Mouse (Mus musculus) ES-E14 (cell line): ENCODE measurements at regions not wholly inside any gene's neighbourhood (a gene's known extent, or its start where the extent isn't known, plus 50 kb on each side); places are given as distances from the start of the nearest gene placed in this dataset.
"Not testable (repeated sequence)": the region's sequence is repeated elsewhere in the genome, so short reads cannot be mapped to it uniquely, and the experiment has no call there.

Experiments
- DNase-seq: peaks from one replicate; pipeline ENCODE4 v3.0.0-alpha.2; 2013; ENCODE audit warnings: low read depth, low spot score
- H3K27ac ChIP-seq: 2 replicates; pipeline ENCODE4 v1.5.1; 2012; ENCODE audit warnings: low read depth, mild to moderate bottlenecking, low read length, moderate library complexity, mixed read lengths; ENCODE audit not compliant: poor library complexity, insufficient read depth, severe bottlenecking
- H3K36me3 ChIP-seq: 2 replicates; pipeline ENCODE4 v1.6.1; 2012; ENCODE audit warnings: mild to moderate bottlenecking, low read length, moderate library complexity, mixed read lengths; ENCODE audit not compliant: control insufficient read depth, poor library complexity, insufficient read depth, severe bottlenecking
- H3K4me1 ChIP-seq, 2 experiments: fragments of 150-350 bp in 1 of 2; sonication (generic) in 1 of 2; 2 replicates each; pipeline ENCODE4 v1.6.1; 2012; ENCODE audit warnings: low read length in 2 of 2, mild to moderate bottlenecking in 1 of 2, mixed read lengths in 1 of 2; ENCODE audit not compliant: control insufficient read depth in 2 of 2, insufficient read depth in 2 of 2, poor library complexity in 1 of 2
- H3K4me3 ChIP-seq, 2 experiments: fragments of 150-350 bp in 1 of 2; sonication (generic) in 1 of 2; 2 replicates each; pipeline ENCODE4 v1.5.1; 2012; ENCODE audit warnings: low read length in 2 of 2, low read depth in 1 of 2, mild to moderate bottlenecking in 1 of 2, mixed read lengths in 1 of 2; ENCODE audit not compliant: insufficient read depth in 1 of 2, poor library complexity in 1 of 2, severe bottlenecking in 1 of 2
- H3K9ac ChIP-seq: 2 replicates; pipeline ENCODE4 v1.6.1; 2012; ENCODE audit warnings: low read depth, mild to moderate bottlenecking, low read length, mixed read lengths; ENCODE audit not compliant: poor library complexity, insufficient read depth, severe bottlenecking
- H3K9me3 ChIP-seq: fragments of 150-350 bp; sonication (generic); 2 replicates; pipeline ENCODE4 v1.6.1; 2012; ENCODE audit warnings: low read depth, mild to moderate bottlenecking, low read length; ENCODE audit not compliant: control insufficient read depth, insufficient read depth
- CHD2 ChIP-seq: IDR thresholded peaks from 2 replicates; pipeline ENCODE4 v1.6.1; 2014; ENCODE audit warnings: mild to moderate bottlenecking, low read depth, low read length, inconsistent platforms
- HCFC1 ChIP-seq: IDR thresholded peaks from 2 replicates; pipeline ENCODE4 v1.6.1; 2012; ENCODE audit warnings: low read length, inconsistent platforms, borderline replicate concordance; ENCODE audit not compliant: insufficient read depth
- MAFK ChIP-seq: IDR thresholded peaks from 2 replicates; pipeline ENCODE4 v1.6.1; 2014; ENCODE audit warnings: mild to moderate bottlenecking, low read depth, low read length, inconsistent platforms; ENCODE audit not compliant: insufficient read depth
- ZC3H11A ChIP-seq: IDR thresholded peaks from 2 replicates; pipeline ENCODE4 v1.6.1; 2012; ENCODE audit warnings: low read depth, mild to moderate bottlenecking, inconsistent platforms, low read length, borderline replicate concordance
- ZNF384 ChIP-seq: IDR thresholded peaks from 2 replicates; pipeline ENCODE4 v1.6.1; 2012; ENCODE audit warnings: low read depth, low read length, inconsistent platforms
- in situ Hi-C, 2 experiments: fragments of 600-800 bp; cut with MboI; formaldehyde crosslinking; loops; one replicate each; pipeline ENCODE4 v1.15.1; 2025; ENCODE audit warnings: low sequenced_read_pairs in 2 of 2, inconsistent platforms in 1 of 2; ENCODE audit not compliant: unreplicated experiment in 2 of 2

DNA sequence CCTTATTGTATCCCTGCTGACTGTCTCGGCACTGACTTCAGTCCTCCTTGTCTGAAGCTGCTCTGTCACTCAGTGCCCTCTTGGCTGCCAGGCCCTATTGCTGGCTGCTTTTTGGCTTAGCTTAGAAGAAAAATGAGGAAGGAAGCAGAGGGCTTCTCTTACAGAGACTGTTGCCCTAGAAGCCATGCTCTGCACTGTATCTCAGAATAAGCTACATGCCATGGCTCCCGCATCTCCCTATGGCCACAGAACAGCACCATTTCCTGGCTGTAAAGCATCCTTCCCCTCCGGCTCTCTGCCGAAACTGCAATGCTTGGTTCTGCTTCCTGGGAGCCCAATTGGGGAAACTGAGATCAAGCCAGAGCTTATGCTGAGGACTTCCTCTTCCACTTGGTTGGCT lies 295.0 kb downstream of the 4933412E24Rik start:
- in situ Hi-C loops: no loop called here
- no peak overlapping the region for H3K4me3 ChIP-seq
- no peaks in the 10 kb centered on the region for H3K4me1 ChIP-seq
- no peaks in the 10 kb centered on the region for H3K9me3 ChIP-seq
- no peaks in the 10 kb centered on the region for H3K36me3 ChIP-seq
- no peak for DNase-seq
- TF ChIP-seq HCFC1 (no peak), CHD2 (no peak), ZC3H11A (no peak), ZNF384 (no peak), MAFK (no peak)
- no peak overlapping the region for H3K9ac ChIP-seq
- H3K27ac ChIP-seq: no peak overlapping the region

DNA sequence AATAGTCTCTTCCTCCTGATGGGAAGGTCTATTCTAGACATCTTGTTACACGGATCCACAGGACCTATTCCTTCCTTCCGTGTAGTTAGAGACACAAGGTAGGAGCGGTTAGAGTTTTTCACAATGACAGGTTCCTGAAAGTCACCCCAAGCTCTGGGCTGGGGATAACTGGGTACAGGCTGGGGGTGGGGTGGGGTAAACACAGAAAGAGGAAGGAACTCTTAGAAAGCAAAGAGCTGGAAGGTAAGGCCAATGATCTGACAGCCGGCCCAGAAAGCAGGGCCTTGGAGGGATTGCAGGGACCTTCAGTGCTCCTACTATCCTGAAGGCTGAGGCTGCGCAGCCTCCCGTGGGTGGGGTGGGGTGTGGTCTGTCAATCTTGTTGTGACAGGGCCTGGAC lies 295.4 kb downstream of the 4933412E24Rik start:
- no peaks in the 10 kb centered on the region for H3K4me1 ChIP-seq
- in situ Hi-C loops: no loop called here
- no peaks in the 10 kb centered on the region for H3K36me3 ChIP-seq
- H3K9me3 ChIP-seq: no peaks in the 10 kb centered on the region
- no peak for TF ChIP-seq HCFC1
- TF ChIP-seq ZNF384: no peak
- TF ChIP-seq CHD2: no peak
- TF ChIP-seq ZC3H11A: no peak
- no peak for TF ChIP-seq MAFK
- DNase-seq: no peak
- no peak overlapping the region for H3K4me3 ChIP-seq
- no peak overlapping the region for H3K27ac ChIP-seq
- H3K9ac ChIP-seq: no peak overlapping the region

DNA sequence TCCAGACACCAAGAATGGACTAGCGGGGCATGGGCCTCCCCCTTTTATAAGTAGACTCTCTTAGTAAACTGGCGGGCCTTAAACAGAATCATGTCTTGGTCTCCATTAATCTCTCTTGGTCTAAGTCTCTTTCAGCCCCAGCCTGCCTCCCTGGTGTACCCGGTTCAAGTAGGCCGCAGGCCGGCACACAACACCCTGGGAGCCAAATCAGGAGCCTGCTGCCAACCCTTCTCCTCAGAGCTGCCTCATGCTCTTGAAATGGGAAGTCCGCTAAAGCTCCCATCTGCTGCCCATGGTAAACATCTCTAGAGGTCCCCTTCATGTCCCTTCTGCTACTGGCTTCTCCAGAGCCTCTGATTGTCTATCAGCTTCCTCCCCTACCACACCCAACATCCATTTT lies 296.3 kb downstream of the 4933412E24Rik start:
- Histone ChIP-seq H3K9ac (no peak overlapping the region), H3K4me3 (no peak overlapping the region), H3K4me1 (no peaks in the 10 kb centered on the region), H3K9me3 (no peaks in the 10 kb centered on the region), H3K36me3 (no peaks in the 10 kb centered on the region), H3K27ac (no peak overlapping the region)
- in situ Hi-C loops: no loop called here
- no peak for TF ChIP-seq ZC3H11A
- TF ChIP-seq ZNF384: no peak
- no peak for TF ChIP-seq MAFK
- TF ChIP-seq CHD2: no peak
- TF ChIP-seq HCFC1: no peak
- no peak for DNase-seq

DNA sequence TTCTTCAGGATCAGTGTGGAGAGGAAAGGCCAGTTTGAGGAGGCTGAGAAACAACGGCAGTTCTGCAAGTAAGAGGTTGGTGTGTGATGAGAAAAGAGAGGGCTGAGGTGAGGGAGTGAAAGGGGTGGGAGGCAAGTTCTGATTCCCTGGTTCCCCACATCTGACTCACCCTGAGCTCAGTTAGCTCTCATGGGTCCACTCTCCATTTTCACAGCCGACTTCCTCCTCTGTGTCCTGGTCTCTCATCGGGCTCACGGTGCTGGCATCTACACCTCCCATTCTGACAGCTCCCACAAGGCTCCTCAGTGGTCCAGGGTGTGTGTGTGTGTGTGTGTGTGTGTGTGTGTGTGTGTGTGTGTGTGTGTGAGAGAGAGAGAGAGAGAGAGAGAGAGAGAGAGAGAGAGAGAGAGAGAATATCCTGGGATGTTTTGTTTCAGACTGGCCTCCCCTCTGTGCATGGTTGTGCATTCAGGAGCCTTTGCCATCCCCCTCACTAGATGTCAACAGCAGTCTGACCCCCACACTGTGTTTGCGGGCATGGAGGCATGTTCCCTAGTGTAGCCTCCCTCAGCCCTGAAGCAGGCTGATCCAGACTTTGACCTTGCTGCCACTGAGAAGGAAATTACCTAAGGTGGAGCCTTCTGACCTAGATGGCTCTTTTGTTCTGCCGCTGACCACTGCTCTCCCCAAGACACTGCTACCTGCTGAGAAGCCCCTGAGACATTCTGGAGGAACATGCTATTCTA lies 296.9 kb downstream of the 4933412E24Rik start:
- H3K9me3 ChIP-seq, DNase-seq, H3K36me3 ChIP-seq, H3K9ac ChIP-seq, in situ Hi-C loops, H3K27ac ChIP-seq, H3K4me1 ChIP-seq, H3K4me3 ChIP-seq: not testable (repeated sequence)

DNA sequence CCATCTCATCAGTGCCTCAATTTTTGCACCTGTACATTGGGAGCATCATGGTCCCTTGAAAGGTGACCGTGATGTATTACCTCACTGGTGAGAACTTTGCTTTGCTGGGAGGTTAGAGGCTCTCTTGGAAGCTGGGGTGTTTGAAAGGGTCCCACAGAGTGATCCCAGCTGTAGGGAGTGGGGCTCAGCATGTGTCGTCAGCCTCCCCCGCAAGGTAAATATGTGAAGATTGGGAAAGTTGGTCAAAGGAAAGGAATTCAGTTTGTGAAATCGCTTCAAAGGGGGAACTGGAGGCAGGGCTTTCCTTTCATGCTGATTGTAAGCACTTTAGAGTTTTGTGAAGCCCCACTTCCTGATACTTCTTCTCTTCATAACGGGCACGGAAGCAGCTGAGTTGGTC lies 299.5 kb downstream of the 4933412E24Rik start:
- Histone ChIP-seq H3K36me3 (no peaks in the 10 kb centered on the region), H3K9ac (no peak overlapping the region), H3K9me3 (no peaks in the 10 kb centered on the region), H3K4me1 (no peaks in the 10 kb centered on the region), H3K4me3 (no peak overlapping the region), H3K27ac (no peak overlapping the region)
- DNase-seq: no peak
- in situ Hi-C loops: no loop called here
- TF ChIP-seq MAFK (no peak), ZNF384 (no peak), ZC3H11A (no peak)
